In genomic region chr10:128888941-128889827, GRCm38 (mm10) we compare ENCODE assay signal across 8 mouse cellular contexts. TPM values are rescaled to one million over a fixed set of nuclear protein-coding genes. Genes with fewer than 3 reads are reported as not detected.
DNase-seq lines count a peak whose midpoint lies in the region; ATAC-seq and TF ChIP-seq lines count a peak whose summit lies in the region.

No protein-coding gene starts in this region.

- peak overlapping the region; percentile 34; the same call in 1 of the 2 replicates for H3K4me3 ChIP-seq in spleen, adult 2 months (ENCODE audit: extremely low read depth, insufficient read depth, insufficient read length)
- peak overlapping the region; percentile 38 for H3K4me3 ChIP-seq in forebrain, embryonic 16.5 days (replicated peaks; ENCODE audit: low read length)
- peak overlapping the region; percentile 20 for H3K4me3 ChIP-seq in liver, embryonic 12.5 days
- peak overlapping the region; percentile 29 for H3K4me3 ChIP-seq in stomach, embryonic 15.5 days (replicated peaks)

- peaks cover 14% of the 10 kb centered on the region; the same call in 1 of the 2 replicates for H3K4me1 ChIP-seq in spleen, adult 2 months (ENCODE audit: control insufficient read depth, insufficient read depth, insufficient read length)
- peaks cover 32% of the 10 kb centered on the region for H3K4me1 ChIP-seq in forebrain, embryonic 16.5 days (replicated peaks; ENCODE audit: control insufficient read depth, insufficient read depth, low read length)
- H3K4me1 ChIP-seq in liver, embryonic 12.5 days = peaks cover 44% of the 10 kb centered on the region
- H3K4me1 ChIP-seq in stomach, embryonic 15.5 days = peaks cover 22% of the 10 kb centered on the region

- H3K9ac ChIP-seq in forebrain, embryonic 16.5 days (replicated peaks; ENCODE audit: low read depth, low read length) = peak overlapping the region; percentile 50
- 0 out of 2 replicates have a peak overlapping the region, but pooled peaks have one; percentile 1 for H3K9ac ChIP-seq in liver, embryonic 12.5 days
- no peak overlapping the region for H3K9ac ChIP-seq in stomach, embryonic 15.5 days

- H3K27ac ChIP-seq in spleen, adult 2 months (ENCODE audit: insufficient read depth, low read length) = no peak overlapping the region
- H3K27ac ChIP-seq in forebrain, embryonic 16.5 days (ENCODE audit: low read length) = peak overlapping the region; percentile 29
- peak overlapping the region; percentile 27; the same call in 1 of the 2 replicates for H3K27ac ChIP-seq in liver, embryonic 12.5 days
- 0 out of 2 replicates have a peak overlapping the region, but pooled peaks have one; percentile 28 for H3K27ac ChIP-seq in stomach, embryonic 15.5 days

- TF ChIP-seq POLR2A in spleen, adult 2 months (IDR thresholded peaks at IDR 0.05; ENCODE audit: low read depth, low read length) = no peak

- peak overlapping the region; percentile 66 for H3K4me2 ChIP-seq in forebrain, embryonic 16.5 days (ENCODE audit: low read length)
- peak overlapping the region; percentile 80 for H3K4me2 ChIP-seq in liver, embryonic 12.5 days
- H3K4me2 ChIP-seq in stomach, embryonic 15.5 days = peak overlapping the region; percentile 90

- 8% methylated on average over 6 of the region's 7 CpGs for WGBS in spleen, adult 2 months
- 1% methylated on average over 7 of the region's 7 CpGs for WGBS in forebrain, embryonic 16.5 days
- WGBS in liver, embryonic 12.5 days (ENCODE audit: insufficient replicate concordance) = 5% methylated on average over 5 of the region's 7 CpGs
- WGBS in stomach, embryonic 15.5 days = 5% methylated on average over 7 of the region's 7 CpGs

- H3K9me3 ChIP-seq in forebrain, embryonic 16.5 days (ENCODE audit: control insufficient read depth, low read length) = no peaks in the 10 kb centered on the region
- no peaks in the 10 kb centered on the region for H3K9me3 ChIP-seq in liver, embryonic 12.5 days (replicated peaks)
- H3K9me3 ChIP-seq in stomach, embryonic 15.5 days = no peaks in the 10 kb centered on the region

- ATAC-seq in forebrain, embryonic 16.5 days = peak; percentile 32
- peak; percentile 76 for ATAC-seq in liver, embryonic 12.5 days
- ATAC-seq in stomach, embryonic 15.5 days (ENCODE audit: insufficient read depth, low FRiP score, low read depth) = 0 out of 2 replicates have a peak, but pooled peaks have one; percentile 32

- H3K36me3 ChIP-seq in spleen, adult 2 months (ENCODE audit: control insufficient read depth, insufficient read depth, low read length) = peaks cover 4% of the 10 kb centered on the region; the same call in 1 of the 2 replicates
- peaks cover 9% of the 10 kb centered on the region for H3K36me3 ChIP-seq in forebrain, embryonic 16.5 days (ENCODE audit: control insufficient read depth, insufficient read depth)
- H3K36me3 ChIP-seq in liver, embryonic 12.5 days = no peaks in the 10 kb centered on the region
- H3K36me3 ChIP-seq in stomach, embryonic 15.5 days = 0 out of 2 replicates have a peak, but pooled peaks cover 5% of the 10 kb centered on the region

- peak in 1 of 2 experiments; percentile 7 for DNase-seq in spleen, adult 2 months (ENCODE audit: low read depth in 1 of 2, low spot score in 2 of 2)
- no peak for DNase-seq in spleen, adult 12 weeks (ENCODE audit: low spot score)
- DNase-seq in layer of hippocampus, postnatal 14 days (ENCODE audit: low spot score in 2 of 2) = no peak
- no peak for DNase-seq in right cerebral cortex, postnatal 14 days
- DNase-seq in urinary bladder, adult 18-20 months (ENCODE audit: low spot score in 2 of 2) = no peak

- TF ChIP-seq CTCF in spleen, adult 2 months (IDR thresholded peaks at IDR 0.05; ENCODE audit: extremely low read depth, insufficient read depth, insufficient read length, insufficient replicate concordance) = no peak

- peaks cover 4% of the 10 kb centered on the region for H3K27me3 ChIP-seq in spleen, adult 2 months (ENCODE audit: control insufficient read depth, insufficient read depth, low read length)
- H3K27me3 ChIP-seq in forebrain, embryonic 16.5 days (replicated peaks; ENCODE audit: control insufficient read depth, insufficient read depth, low read length) = no peaks in the 10 kb centered on the region
- peaks cover 66% of the 10 kb centered on the region for H3K27me3 ChIP-seq in liver, embryonic 12.5 days (replicated peaks)
- H3K27me3 ChIP-seq in stomach, embryonic 15.5 days (replicated peaks) = no peaks in the 10 kb centered on the region

RNA-seq across cellular contexts. Expression of gene Gdf11, which starts 2.3 kb away (rescaled TPM):
- 5.8 and 6.0 TPM in 2 replicates for polyA plus RNA-seq in spleen, adult 2 months (2012; rRNA removed)
- 5.6 and 7.0 TPM in 2 replicates for polyA plus RNA-seq in forebrain, embryonic 16.5 days (2015; fragmentation: Nextera tagmentation; extraction: Ambion mirVana)
- 1.8 and 1.9 TPM in 2 replicates for polyA plus RNA-seq in liver, embryonic 12.5 days (2016; fragmentation: Nextera tagmentation; extraction: Ambion mirVana)
- polyA plus RNA-seq in stomach, embryonic 15.5 days (2015; fragmentation: Nextera tagmentation; extraction: Ambion mirVana) = 4.4 and 4.7 TPM in 2 replicates
- 10 to 100 TPM; 23.3 to 26.4 TPM for total RNA-seq in layer of hippocampus, postnatal 14 days (2021)

RNA-seq across cellular contexts. Expression of gene Cd63, which starts 11.6 kb away (rescaled TPM):
- polyA plus RNA-seq in spleen, adult 2 months (2012; rRNA removed) = 25.8 and 35.7 TPM in 2 replicates
- polyA plus RNA-seq in forebrain, embryonic 16.5 days (2015; fragmentation: Nextera tagmentation; extraction: Ambion mirVana) = 119 and 137 TPM in 2 replicates
- 127 and 129 TPM in 2 replicates for polyA plus RNA-seq in liver, embryonic 12.5 days (2016; fragmentation: Nextera tagmentation; extraction: Ambion mirVana)
- 693 and 758 TPM in 2 replicates for polyA plus RNA-seq in stomach, embryonic 15.5 days (2015; fragmentation: Nextera tagmentation; extraction: Ambion mirVana)
- 10 to 100 TPM; 76.7 to 86.1 TPM for total RNA-seq in layer of hippocampus, postnatal 14 days (2021)

RNA-seq across cellular contexts. Expression of gene Rdh5, which starts 33.5 kb away (rescaled TPM):
- polyA plus RNA-seq in spleen, adult 2 months (2012; rRNA removed) = 15.1 and 15.8 TPM in 2 replicates
- polyA plus RNA-seq in forebrain, embryonic 16.5 days (2015; fragmentation: Nextera tagmentation; extraction: Ambion mirVana) = 8.6 and 12.3 TPM in 2 replicates
- 8.2 and 9.0 TPM in 2 replicates for polyA plus RNA-seq in liver, embryonic 12.5 days (2016; fragmentation: Nextera tagmentation; extraction: Ambion mirVana)
- 12.9 and 15.0 TPM in 2 replicates for polyA plus RNA-seq in stomach, embryonic 15.5 days (2015; fragmentation: Nextera tagmentation; extraction: Ambion mirVana)
- 1 to 10 TPM; 8.1 to 8.8 TPM for total RNA-seq in layer of hippocampus, postnatal 14 days (2021)

RNA-seq across cellular contexts. Expression of gene Bloc1s1, which starts 34.7 kb away (rescaled TPM):
- 113 and 138 TPM in 2 replicates for polyA plus RNA-seq in spleen, adult 2 months (2012; rRNA removed)
- 203 and 221 TPM in 2 replicates for polyA plus RNA-seq in forebrain, embryonic 16.5 days (2015; fragmentation: Nextera tagmentation; extraction: Ambion mirVana)
- polyA plus RNA-seq in liver, embryonic 12.5 days (2016; fragmentation: Nextera tagmentation; extraction: Ambion mirVana) = 82.5 and 83.0 TPM in 2 replicates
- polyA plus RNA-seq in stomach, embryonic 15.5 days (2015; fragmentation: Nextera tagmentation; extraction: Ambion mirVana) = 190 and 208 TPM in 2 replicates
- 10 to 100 TPM; 96.9 to 98.1 TPM for total RNA-seq in layer of hippocampus, postnatal 14 days (2021)

RNA-seq across cellular contexts. Expression of gene Itga7, which starts 44.4 kb away (rescaled TPM):
- 5.8 and 6.5 TPM in 2 replicates for polyA plus RNA-seq in spleen, adult 2 months (2012; rRNA removed)
- 3.1 and 3.4 TPM in 2 replicates for polyA plus RNA-seq in forebrain, embryonic 16.5 days (2015; fragmentation: Nextera tagmentation; extraction: Ambion mirVana)
- polyA plus RNA-seq in liver, embryonic 12.5 days (2016; fragmentation: Nextera tagmentation; extraction: Ambion mirVana) = 0.12 and 0.17 TPM in 2 replicates
- polyA plus RNA-seq in stomach, embryonic 15.5 days (2015; fragmentation: Nextera tagmentation; extraction: Ambion mirVana) = 5.2 and 5.7 TPM in 2 replicates
- 10 to 100 TPM; 28.1 to 28.5 TPM for total RNA-seq in layer of hippocampus, postnatal 14 days (2021)
